Mouse (Mus musculus) forebrain, postnatal 0 days (tissue): ENCODE data around the gene Sobp. TPM values are rescaled to one million over a fixed set of nuclear protein-coding genes. Genes with fewer than 3 reads are reported as not detected.

Experiments used
- ATAC-seq: fragments of 200-750 bp; cut with Nextera tagmentation; 2 replicates; pipeline ENCODE4 v1.8.0; 2017; ENCODE audit warnings: mild to moderate bottlenecking, moderate library complexity
- DNase-seq: peaks from one replicate; pipeline ENCODE4 v3.0.0-alpha.2; 2015
- H3K27ac ChIP-seq: fragments of 300-500 bp; sonication (generic); 2 replicates; pipeline ENCODE4 v1.5.1; 2014; ENCODE audit warnings: low read depth, mild to moderate bottlenecking, antibody characterized with exemption, low read length, moderate library complexity, mixed read lengths
- H3K27me3 ChIP-seq: fragments of 300-500 bp; sonication (generic); 2 replicates; pipeline ENCODE4 v1.6.1; 2014; ENCODE audit warnings: mild to moderate bottlenecking, low read length, mixed read lengths; ENCODE audit not compliant: insufficient read depth
- H3K36me3 ChIP-seq: fragments of 300-500 bp; sonication (generic); 2 replicates; pipeline ENCODE4 v1.6.1; 2014; ENCODE audit warnings: mild to moderate bottlenecking, moderate library complexity; ENCODE audit not compliant: insufficient read depth
- H3K4me1 ChIP-seq: fragments of 300-500 bp; sonication (generic); 2 replicates; pipeline ENCODE4 v1.6.1; 2014; ENCODE audit warnings: antibody characterized with exemption; ENCODE audit not compliant: insufficient read depth
- H3K4me2 ChIP-seq: fragments of 300-500 bp; sonication (generic); 2 replicates; pipeline ENCODE4 v1.6.1; 2014; ENCODE audit warnings: low read depth, mild to moderate bottlenecking, moderate library complexity
- H3K4me3 ChIP-seq: fragments of 300-500 bp; sonication (generic); 2 replicates; pipeline ENCODE4 v1.5.1; 2014; ENCODE audit warnings: low read depth, low read length, mixed read lengths
- H3K9ac ChIP-seq: fragments of 300-500 bp; sonication (generic); 2 replicates; pipeline ENCODE4 v1.6.1; 2014; ENCODE audit warnings: mild to moderate bottlenecking
- H3K9me3 ChIP-seq: fragments of 300-500 bp; sonication (generic); 2 replicates; pipeline ENCODE4 v1.6.1; 2016; ENCODE audit warnings: low read length
- CTCF ChIP-seq: sonication (generic); IDR thresholded peaks from 2 replicates; pipeline ENCODE4 v1.5.1; 2016; ENCODE audit warnings: antibody characterized with exemption, control low read depth, low read depth
- WGBS: fragments of 180-500 bp; shearing (Covaris S2); extraction: QIAGEN DNeasy Blood & Tissue Kit; methylation state at CpG from one replicate; pipeline ENCODE4 v1.1.7; 2014; 5-methylcytosine and 5-hydroxymethylcytosine counted together
- polyA plus RNA-seq: library from polyadenylated mRNA; unstranded; fragments of >200 nt; fragmentation: Nextera tagmentation; extraction: Ambion mirVana; gene quantifications from 2 replicates; pipeline ENCODE4 v1.2.1, GENCODE M21; 2015
- total RNA-seq: library from RNA; depleted of rRNA; stranded (reverse); fragments of >200 nt; gene quantifications from 2 replicates; pipeline ENCODE4 v1.2.3, GENCODE M21; 2014

Gene Sobp
- total and polyA plus RNA-seq, 2 experiments from 2014 or later = 19.9 to 38.3 TPM

GRCm38 (mm10) chr10:43083288-43084086 is 90.8 kb downstream of the Sobp start:
- H3K4me1 ChIP-seq = no peaks in the 10 kb centered on the region
- no peak for TF ChIP-seq CTCF
- 37% methylated on average over 8 of the region's 9 CpGs for WGBS
- no peaks in the 10 kb centered on the region for H3K9me3 ChIP-seq
- DNase-seq (no peak), ATAC-seq (peak; percentile 58; the same call in 1 of the 2 replicates)
- peaks cover 5% of the 10 kb centered on the region for H3K36me3 ChIP-seq
- H3K9ac ChIP-seq = no peak overlapping the region
- H3K27ac ChIP-seq = peak overlapping the region; percentile 46
- no peak overlapping the region for H3K4me2 ChIP-seq
- no peak overlapping the region for H3K4me3 ChIP-seq
- H3K27me3 ChIP-seq = no peaks in the 10 kb centered on the region

GRCm38 (mm10) chr10:43081316-43081715 is 93.0 kb downstream of the Sobp start:
- WGBS = 44% methylated on average over 3 of the region's 3 CpGs
- no peak for TF ChIP-seq CTCF
- no peak overlapping the region for H3K27ac ChIP-seq
- H3K4me2 ChIP-seq = no peak overlapping the region
- no peaks in the 10 kb centered on the region for H3K4me1 ChIP-seq
- no peaks in the 10 kb centered on the region for H3K9me3 ChIP-seq
- H3K9ac ChIP-seq = no peak overlapping the region
- no peak for ATAC-seq
- H3K27me3 ChIP-seq = no peaks in the 10 kb centered on the region
- H3K36me3 ChIP-seq = no peaks in the 10 kb centered on the region
- H3K4me3 ChIP-seq = no peak overlapping the region
- no peak for DNase-seq

DNA sequence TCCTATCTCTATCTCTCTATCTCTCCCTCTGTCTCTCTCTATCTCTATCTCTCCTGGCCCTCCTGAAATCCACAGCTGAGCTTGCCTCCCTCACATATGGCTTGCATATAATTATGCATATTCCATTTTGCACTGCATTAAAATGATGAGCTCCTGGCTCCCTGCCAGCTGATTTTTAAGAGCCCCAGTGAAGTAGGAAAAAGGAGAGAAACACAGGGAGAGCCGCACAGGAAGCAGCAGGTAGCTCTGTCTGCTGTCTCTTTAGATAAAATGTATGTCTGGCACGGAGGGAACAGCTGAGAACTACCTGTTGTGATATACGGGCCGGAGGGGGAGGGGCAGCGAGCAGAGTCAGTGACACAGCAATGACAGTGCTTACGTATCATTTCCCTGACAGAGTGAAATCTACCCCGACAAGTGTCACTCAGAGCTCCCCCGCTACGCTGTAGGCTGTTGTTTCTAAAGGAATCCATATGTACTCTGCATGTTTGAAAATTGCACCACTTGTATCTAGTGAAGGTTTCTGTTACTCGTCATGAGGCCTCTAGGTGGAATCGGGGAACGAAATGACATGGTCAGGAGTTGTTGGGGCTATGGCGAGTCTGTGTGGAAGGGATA is 98.7 kb downstream of the Sobp start:
- Histone ChIP-seq H3K9me3 (no peaks in the 10 kb centered on the region), H3K27me3 (no peaks in the 10 kb centered on the region), H3K4me3 (no peak overlapping the region), H3K4me2 (peak overlapping the region; percentile 17; the same call in 1 of the 2 replicates), H3K9ac (no peak overlapping the region), H3K4me1 (peaks cover 16% of the 10 kb centered on the region), H3K36me3 (no peaks in the 10 kb centered on the region), H3K27ac (peak overlapping the region; percentile 24)
- peak; percentile 86 for DNase-seq
- ATAC-seq = peak; percentile 77
- 50% methylated on average over 13 of the region's 13 CpGs for WGBS
- TF ChIP-seq CTCF = no peak

- no peak overlapping the region for H3K9ac ChIP-seq
- no peak for DNase-seq
These were observed 101.0 kb downstream of the Sobp start for GRCm38 (mm10) chr10:43073281-43073680.

DNA sequence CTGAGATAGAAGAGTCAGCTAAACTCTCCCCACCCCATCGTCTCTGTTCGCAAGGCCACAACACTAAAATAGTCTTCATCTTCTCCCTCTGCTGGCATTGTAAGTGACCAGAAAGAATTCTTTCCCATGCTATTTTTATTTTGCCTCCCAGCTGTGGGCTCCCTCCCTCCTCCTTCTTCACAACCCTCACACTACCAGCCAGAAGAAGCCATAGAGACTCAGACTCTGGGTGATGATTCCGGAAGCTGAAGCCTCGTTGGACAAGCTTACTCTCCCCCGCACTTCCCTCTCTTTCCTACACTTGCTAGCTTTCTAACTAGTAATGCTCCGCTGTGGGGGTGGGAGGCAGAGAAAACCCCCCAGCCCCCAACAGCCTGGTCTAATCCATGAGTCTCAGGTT is 103.4 kb downstream of the Sobp start:
- Histone ChIP-seq H3K27ac (no peak overlapping the region), H3K9me3 (no peaks in the 10 kb centered on the region), H3K27me3 (no peaks in the 10 kb centered on the region), H3K9ac (no peak overlapping the region), H3K36me3 (0 out of 2 replicates have a peak, but pooled peaks cover 6% of the 10 kb centered on the region), H3K4me3 (no peak overlapping the region), H3K4me1 (peaks cover 14% of the 10 kb centered on the region), H3K4me2 (no peak overlapping the region)
- WGBS = 82% methylated on average over 6 of the region's 6 CpGs
- ATAC-seq (no peak), DNase-seq (no peak)
- TF ChIP-seq CTCF = no peak

More at GRCm38 (mm10) chr10:43073281-43073680, 101.0 kb downstream of the Sobp start:
- H3K4me2 ChIP-seq = no peak overlapping the region
- no peaks in the 10 kb centered on the region for H3K36me3 ChIP-seq
- H3K4me3 ChIP-seq = no peak overlapping the region
- H3K27me3 ChIP-seq = no peaks in the 10 kb centered on the region
- no peak for TF ChIP-seq CTCF
- ATAC-seq = no peak
- peaks cover 16% of the 10 kb centered on the region for H3K4me1 ChIP-seq
- H3K9me3 ChIP-seq = no peaks in the 10 kb centered on the region
- WGBS = 41% methylated on average over 8 of the region's 8 CpGs
- 0 out of 2 replicates have a peak overlapping the region, but pooled peaks have one; percentile 3 for H3K27ac ChIP-seq

- TF ChIP-seq CTCF = no peak
- no peak overlapping the region for H3K4me2 ChIP-seq
- H3K4me1 ChIP-seq = no peaks in the 10 kb centered on the region
- H3K27ac ChIP-seq = no peak overlapping the region
- H3K4me3 ChIP-seq = no peak overlapping the region
- 0 out of 2 replicates have a peak, but pooled peaks cover 6% of the 10 kb centered on the region for H3K36me3 ChIP-seq
- no peak for DNase-seq
- H3K27me3 ChIP-seq = no peaks in the 10 kb centered on the region
- no peak overlapping the region for H3K9ac ChIP-seq
- 76% methylated on average over 7 of the region's 7 CpGs for WGBS
- 0 out of 2 replicates have a peak, but pooled peaks have one; percentile 38 for ATAC-seq
- H3K9me3 ChIP-seq = no peaks in the 10 kb centered on the region
These were observed 109.0 kb downstream of the Sobp start for GRCm38 (mm10) chr10:43065331-43065730.
